Mouse (Mus musculus): ENCODE measurements around the gene Crxos. TPM values are rescaled to one million over a fixed set of nuclear protein-coding genes. Genes with fewer than 3 reads are reported as not detected.
"Not testable (repeated sequence)": the region's sequence is repeated elsewhere in the genome, so short reads cannot be mapped to it uniquely, and the experiment has no call there.

Gene Crxos
- polyA plus RNA-seq, 1 experiment = 0.55 TPM

DNA sequence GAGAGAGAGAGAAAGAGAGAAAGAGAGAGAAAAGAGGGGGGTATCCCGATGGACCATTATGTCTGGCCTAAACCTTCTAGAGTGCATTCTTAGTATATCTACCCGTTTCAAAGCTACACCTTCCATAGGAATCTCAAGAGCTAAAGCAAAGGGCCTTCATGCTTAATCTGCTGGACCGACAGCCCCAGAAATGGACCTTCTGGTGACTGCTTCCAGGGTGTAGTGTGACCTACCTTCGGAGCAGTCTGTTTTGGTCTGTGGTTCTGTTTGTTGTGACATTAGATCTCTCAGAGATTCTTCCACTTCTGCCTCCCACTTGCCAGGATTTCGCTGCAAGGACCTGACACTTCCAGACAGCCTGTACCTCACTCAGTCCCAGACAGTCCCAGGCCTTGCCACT lies 28.1 kb downstream of the Crxos start:
- no peak for DNase-seq
- TF ChIP-seq CTCF (IDR thresholded peaks at IDR 0.05; ENCODE audit: borderline replicate concordance, control insufficient read depth, extremely low read depth, insufficient read depth, low read length, poor library complexity) (no peak), POLR2A (IDR thresholded peaks at IDR 0.05; ENCODE audit: control insufficient read depth, extremely low read depth, insufficient read depth, low read length, poor library complexity) (no peak)
- H3K27me3 ChIP-seq (ENCODE audit: control insufficient read depth, insufficient read depth, low read length) = no peaks in the 10 kb centered on the region
- no peak overlapping the region for H3K27ac ChIP-seq (ENCODE audit: control insufficient read depth, insufficient read depth, low read length)
- H3K4me3 ChIP-seq (ENCODE audit: control insufficient read depth, insufficient read depth, low read length) = no peak overlapping the region
- no peaks in the 10 kb centered on the region for H3K4me1 ChIP-seq (replicated peaks; ENCODE audit: control insufficient read depth, insufficient read depth, low read length)
- WGBS = 88% methylated on average over 5 of the region's 5 CpGs
- H3K36me3 ChIP-seq (ENCODE audit: control insufficient read depth, insufficient read depth, low read length) = no peaks in the 10 kb centered on the region

DNA sequence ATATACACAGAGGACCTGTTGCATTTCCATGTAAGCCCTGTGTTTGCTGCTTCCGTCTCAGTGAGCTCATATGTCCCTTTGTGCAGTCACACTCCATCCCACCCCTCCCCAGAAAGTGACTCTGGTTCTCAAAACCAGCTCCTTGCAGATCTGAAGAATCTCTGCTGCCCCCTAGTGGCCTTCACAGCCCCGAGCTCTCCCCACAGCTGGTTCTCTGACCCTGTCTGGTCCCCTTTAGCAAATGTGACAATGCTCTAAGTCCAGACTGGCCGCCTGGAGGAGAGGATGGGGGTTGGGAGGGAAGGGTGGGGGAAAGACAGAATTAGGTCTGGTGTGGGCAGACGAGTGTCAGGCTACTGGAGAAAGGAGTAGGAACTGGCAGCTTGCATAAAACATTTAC lies 29.8 kb downstream of the Crxos start:
- TF ChIP-seq CTCF (IDR thresholded peaks at IDR 0.05; ENCODE audit: borderline replicate concordance, control insufficient read depth, extremely low read depth, insufficient read depth, low read length, poor library complexity) = peak; percentile 81; the same call in 1 of the 2 replicates
- no peak for TF ChIP-seq POLR2A (IDR thresholded peaks at IDR 0.05; ENCODE audit: control insufficient read depth, extremely low read depth, insufficient read depth, low read length, poor library complexity)
- DNase-seq = peak; percentile 70
- WGBS = 2% methylated on average over 4 of the region's 4 CpGs
- Histone ChIP-seq H3K27ac (ENCODE audit: control insufficient read depth, insufficient read depth, low read length) (no peak overlapping the region), H3K4me3 (ENCODE audit: control insufficient read depth, insufficient read depth, low read length) (no peak overlapping the region), H3K27me3 (ENCODE audit: control insufficient read depth, insufficient read depth, low read length) (no peaks in the 10 kb centered on the region), H3K36me3 (ENCODE audit: control insufficient read depth, insufficient read depth, low read length) (peaks cover 5% of the 10 kb centered on the region; the same call in 1 of the 2 replicates), H3K4me1 (replicated peaks; ENCODE audit: control insufficient read depth, insufficient read depth, low read length) (no peaks in the 10 kb centered on the region)

DNA sequence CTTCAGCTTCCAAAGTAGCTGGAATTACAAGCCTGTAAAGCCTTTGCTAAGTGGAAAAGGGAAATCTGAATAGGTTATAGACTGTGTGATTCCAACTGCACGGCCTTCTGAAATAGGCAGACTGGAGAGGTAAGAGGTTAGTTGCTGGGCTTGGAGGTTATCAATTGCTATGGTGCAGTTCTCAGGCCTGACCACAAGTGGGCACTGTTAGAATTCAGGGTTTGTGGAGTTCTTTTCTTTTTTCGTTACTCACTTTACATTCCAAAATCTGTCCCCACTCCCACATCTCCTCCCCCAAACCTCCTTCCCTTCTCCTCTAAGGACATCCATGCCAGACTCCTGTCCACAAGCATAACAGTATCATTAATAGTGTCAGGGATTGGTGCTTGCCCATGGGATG lies 31.8 kb downstream of the Crxos start:
- peaks cover 15% of the 10 kb centered on the region; the same call in 1 of the 2 replicates for H3K36me3 ChIP-seq (ENCODE audit: control insufficient read depth, insufficient read depth, low read length)
- 26% methylated on average over 2 of the region's 2 CpGs for WGBS
- H3K4me1 ChIP-seq (replicated peaks; ENCODE audit: control insufficient read depth, insufficient read depth, low read length) = no peaks in the 10 kb centered on the region
- TF ChIP-seq CTCF (IDR thresholded peaks at IDR 0.05; ENCODE audit: borderline replicate concordance, control insufficient read depth, extremely low read depth, insufficient read depth, low read length, poor library complexity) = no peak
- no peak for TF ChIP-seq POLR2A (IDR thresholded peaks at IDR 0.05; ENCODE audit: control insufficient read depth, extremely low read depth, insufficient read depth, low read length, poor library complexity)
- H3K4me3 ChIP-seq (ENCODE audit: control insufficient read depth, insufficient read depth, low read length) = no peak overlapping the region
- H3K27me3 ChIP-seq (ENCODE audit: control insufficient read depth, insufficient read depth, low read length) = no peaks in the 10 kb centered on the region
- peak; percentile 57 for DNase-seq
- H3K27ac ChIP-seq (ENCODE audit: control insufficient read depth, insufficient read depth, low read length) = no peak overlapping the region

DNA sequence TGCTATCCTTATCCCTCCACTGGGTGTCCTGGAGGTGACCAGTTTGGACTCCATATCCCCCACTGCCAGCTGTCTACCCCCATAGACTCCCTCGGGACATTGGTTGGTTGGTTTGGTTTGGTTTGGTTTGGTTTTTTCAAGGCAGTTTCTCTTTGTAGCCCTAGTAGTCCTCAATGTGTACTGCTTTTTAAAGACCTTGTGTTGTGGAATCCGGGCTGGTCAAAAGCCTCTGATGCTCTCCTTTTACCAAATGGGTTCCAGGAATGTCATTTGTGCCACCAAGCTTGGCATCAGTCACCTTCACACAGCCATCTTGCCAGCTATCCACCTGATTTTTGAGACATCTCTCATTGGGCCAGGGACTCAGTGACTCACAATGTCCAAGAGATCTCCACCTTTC lies 32.3 kb downstream of the Crxos start:
- Histone ChIP-seq H3K4me3 (ENCODE audit: control insufficient read depth, insufficient read depth, low read length) (no peak overlapping the region), H3K27ac (ENCODE audit: control insufficient read depth, insufficient read depth, low read length) (no peak overlapping the region), H3K27me3 (ENCODE audit: control insufficient read depth, insufficient read depth, low read length) (no peaks in the 10 kb centered on the region), H3K36me3 (ENCODE audit: control insufficient read depth, insufficient read depth, low read length) (peaks cover 16% of the 10 kb centered on the region; the same call in 1 of the 2 replicates), H3K4me1 (replicated peaks; ENCODE audit: control insufficient read depth, insufficient read depth, low read length) (no peaks in the 10 kb centered on the region)
- TF ChIP-seq POLR2A (IDR thresholded peaks at IDR 0.05; ENCODE audit: control insufficient read depth, extremely low read depth, insufficient read depth, low read length, poor library complexity) = no peak
- no peak for TF ChIP-seq CTCF (IDR thresholded peaks at IDR 0.05; ENCODE audit: borderline replicate concordance, control insufficient read depth, extremely low read depth, insufficient read depth, low read length, poor library complexity)
- 89% methylated on average over 2 of the region's 2 CpGs for WGBS
- no peak for DNase-seq

DNA sequence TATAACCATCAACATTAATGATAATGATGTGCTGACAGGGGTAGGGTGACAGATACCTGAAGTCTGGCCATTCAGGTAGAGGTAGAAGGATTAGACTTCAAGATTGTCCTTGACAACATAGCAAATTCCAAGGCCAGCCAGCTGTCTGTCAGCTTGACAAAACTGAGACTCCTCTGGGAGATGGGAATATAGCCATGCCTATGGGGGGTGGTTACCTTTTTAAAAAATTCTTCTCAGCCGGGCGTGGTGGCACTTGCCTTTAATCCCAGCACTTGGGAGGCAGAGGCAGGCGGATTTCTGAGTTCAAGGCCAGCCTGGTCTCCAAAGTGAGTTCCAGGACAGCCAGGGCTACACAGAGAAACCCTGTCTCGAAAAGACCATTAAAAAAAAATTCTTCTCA lies 33.3 kb downstream of the Crxos start:
- not testable (repeated sequence) for H3K4me1 ChIP-seq (replicated peaks; ENCODE audit: control insufficient read depth, insufficient read depth, low read length); H3K27ac ChIP-seq (ENCODE audit: control insufficient read depth, insufficient read depth, low read length); H3K27me3 ChIP-seq (ENCODE audit: control insufficient read depth, insufficient read depth, low read length); DNase-seq; H3K4me3 ChIP-seq (ENCODE audit: control insufficient read depth, insufficient read depth, low read length)
- 92% methylated on average over 4 of the region's 4 CpGs for WGBS
- H3K36me3 ChIP-seq (ENCODE audit: control insufficient read depth, insufficient read depth, low read length) = peaks cover 16% of the 10 kb centered on the region; the same call in 1 of the 2 replicates

DNA sequence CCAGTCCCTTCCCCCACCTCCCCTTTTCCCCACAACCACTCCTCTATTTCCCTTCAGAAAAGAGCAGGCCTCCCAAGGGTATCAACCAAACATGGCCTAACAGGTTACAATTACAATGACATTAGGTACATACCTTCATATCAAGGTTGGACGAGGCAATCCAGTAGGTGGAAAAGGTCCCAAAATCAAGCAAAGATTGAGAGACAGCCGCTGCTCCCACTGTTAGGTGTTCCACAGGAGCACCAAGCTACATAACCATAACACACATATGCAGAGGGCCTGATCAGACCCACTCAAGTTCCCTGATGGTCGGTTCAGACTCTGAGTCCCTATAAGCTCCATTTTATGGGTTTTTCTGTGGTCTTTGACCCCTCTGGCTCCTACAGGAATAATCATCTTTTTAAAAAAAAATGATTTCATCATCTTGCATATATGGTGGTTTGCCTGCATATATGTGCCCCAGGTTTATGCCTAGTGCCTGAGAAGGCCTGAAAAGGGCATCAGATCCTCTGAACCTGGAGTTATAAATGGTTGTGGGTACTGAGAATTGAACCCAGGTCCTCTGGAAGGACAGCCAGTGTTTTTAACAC lies 33.8 kb downstream of the Crxos start:
- DNase-seq = no peak
- Histone ChIP-seq H3K27ac (ENCODE audit: control insufficient read depth, insufficient read depth, low read length) (no peak overlapping the region), H3K4me1 (replicated peaks; ENCODE audit: control insufficient read depth, insufficient read depth, low read length) (peaks cover 13% of the 10 kb centered on the region), H3K4me3 (ENCODE audit: control insufficient read depth, insufficient read depth, low read length) (no peak overlapping the region), H3K27me3 (ENCODE audit: control insufficient read depth, insufficient read depth, low read length) (no peaks in the 10 kb centered on the region), H3K36me3 (ENCODE audit: control insufficient read depth, insufficient read depth, low read length) (peaks cover 16% of the 10 kb centered on the region; the same call in 1 of the 2 replicates)
- WGBS = 93% methylated on average over 3 of the region's 3 CpGs
- TF ChIP-seq CTCF (IDR thresholded peaks at IDR 0.05; ENCODE audit: borderline replicate concordance, control insufficient read depth, extremely low read depth, insufficient read depth, low read length, poor library complexity) (no peak), POLR2A (IDR thresholded peaks at IDR 0.05; ENCODE audit: control insufficient read depth, extremely low read depth, insufficient read depth, low read length, poor library complexity) (no peak)

DNA sequence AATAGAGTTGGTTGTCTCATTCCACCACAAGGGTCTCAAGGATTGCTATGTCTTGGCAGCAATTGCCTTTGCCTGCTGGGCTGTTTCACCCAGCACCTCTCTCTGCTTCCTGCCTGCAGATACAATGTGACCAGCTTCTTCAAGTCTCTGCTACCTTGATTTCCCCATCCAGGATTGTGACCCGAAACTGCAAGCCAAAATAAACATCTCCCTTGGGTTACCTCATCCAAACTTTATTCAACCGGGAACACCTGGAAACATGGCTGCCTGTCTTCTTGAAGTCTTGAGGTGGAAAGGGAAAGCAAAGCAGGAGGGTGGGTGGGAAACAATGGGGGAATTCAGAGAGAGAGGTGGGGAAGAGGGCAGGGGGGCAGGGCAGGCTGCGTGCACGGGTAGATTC lies 34.6 kb downstream of the Crxos start:
- peaks cover 17% of the 10 kb centered on the region for H3K4me1 ChIP-seq (replicated peaks; ENCODE audit: control insufficient read depth, insufficient read depth, low read length)
- no peak for TF ChIP-seq CTCF (IDR thresholded peaks at IDR 0.05; ENCODE audit: borderline replicate concordance, control insufficient read depth, extremely low read depth, insufficient read depth, low read length, poor library complexity)
- no peak for TF ChIP-seq POLR2A (IDR thresholded peaks at IDR 0.05; ENCODE audit: control insufficient read depth, extremely low read depth, insufficient read depth, low read length, poor library complexity)
- no peak overlapping the region for H3K27ac ChIP-seq (ENCODE audit: control insufficient read depth, insufficient read depth, low read length)
- no peak overlapping the region for H3K4me3 ChIP-seq (ENCODE audit: control insufficient read depth, insufficient read depth, low read length)
- H3K27me3 ChIP-seq (ENCODE audit: control insufficient read depth, insufficient read depth, low read length) = no peaks in the 10 kb centered on the region
- H3K36me3 ChIP-seq (ENCODE audit: control insufficient read depth, insufficient read depth, low read length) = peaks cover 16% of the 10 kb centered on the region; the same call in 1 of the 2 replicates
- DNase-seq = no peak
- WGBS = 92% methylated on average over 4 of the region's 4 CpGs
